ENCODE assay signal across 34 mouse cellular contexts in genomic region chr11:30613916-30614546, GRCm38 (mm10). TPM values are rescaled to one million over a fixed set of nuclear protein-coding genes. Genes with fewer than 3 reads are reported as not detected.
DNase-seq lines count a peak whose midpoint lies in the region; ATAC-seq and TF ChIP-seq lines count a peak whose summit lies in the region.
"Had no signal": no experiment of that assay in that cellular context is flagged by ENCODE, and none has a peak within 500 bp of the region (broad histone marks: within the 10 kb centered on the region; RNA-seq: fewer than 3 reads in every experiment).

No protein-coding gene starts in this region.

- H3K4me3 ChIP-seq in G1E (ENCODE audit: low read depth, low read length) = no peak overlapping the region
- no peak overlapping the region for H3K4me3 ChIP-seq in liver, embryonic 13.5 days (replicated peaks)
- H3K4me3 ChIP-seq in forebrain, embryonic 13.5 days = no peak overlapping the region
- H3K4me3 ChIP-seq: embryonic facial prominence, embryonic 10.5 days; embryonic facial prominence, embryonic 15.5 days; forebrain, embryonic 12.5 days; heart, embryonic 10.5 days; heart, embryonic 15.5 days; hindbrain, embryonic 12.5 days; intestine, embryonic 15.5 days; limb, embryonic 13.5 days; midbrain, embryonic 10.5 days; midbrain, embryonic 15.5 days; neural tube, embryonic 15.5 days had no signal

- no peak overlapping the region for H3K9ac ChIP-seq in liver, embryonic 13.5 days
- H3K9ac ChIP-seq in forebrain, embryonic 13.5 days = no peak overlapping the region
- H3K9ac ChIP-seq: embryonic facial prominence, embryonic 15.5 days; forebrain, embryonic 12.5 days; heart, embryonic 15.5 days; hindbrain, embryonic 12.5 days; intestine, embryonic 15.5 days; limb, embryonic 13.5 days; midbrain, embryonic 15.5 days; neural tube, embryonic 15.5 days had no signal

- no peak overlapping the region for H3K27ac ChIP-seq in liver, embryonic 13.5 days
- no peak overlapping the region for H3K27ac ChIP-seq in forebrain, embryonic 13.5 days
- H3K27ac ChIP-seq: embryonic facial prominence, embryonic 10.5 days; embryonic facial prominence, embryonic 15.5 days; forebrain, embryonic 12.5 days; heart, embryonic 10.5 days; heart, embryonic 15.5 days; hindbrain, embryonic 12.5 days; hindbrain, postnatal 0 days; intestine, embryonic 15.5 days; kidney, postnatal 0 days; limb, embryonic 13.5 days; macrophage; midbrain, embryonic 10.5 days; midbrain, embryonic 15.5 days; neural tube, embryonic 15.5 days had no signal

- no peak for TF ChIP-seq CTCF in G1E (IDR thresholded peaks at IDR 0.05; ENCODE audit: low read depth, low read length)

- ATAC-seq in G1E (ENCODE audit: extremely low read depth, insufficient number of reproducible peaks, low FRiP score, poor library complexity, severe bottlenecking) = peak; percentile 95
- ATAC-seq in liver, embryonic 13.5 days (ENCODE audit: low read depth) = peak; percentile 82
- ATAC-seq in forebrain, embryonic 13.5 days = no peak
- ATAC-seq: hindbrain, postnatal 0 days; intestine, embryonic 15.5 days; lung, postnatal 0 days; midbrain, embryonic 15.5 days had no signal

- peak; percentile 19 for DNase-seq in G1E (ENCODE audit: low spot score)
- DNase-seq in Muller cell, postnatal 12 days (ENCODE audit: inconsistent ontology term) = peak; percentile 88
- peak; percentile 29 for DNase-seq in liver, embryonic 13.5 days
- peak; percentile 33 for DNase-seq in retina, embryonic 14.5 days (ENCODE audit: low spot score)
- no peak for DNase-seq in left cerebral cortex, adult 8-10 months (ENCODE audit: low spot score in 2 of 2)
- DNase-seq in urinary bladder, postnatal 36 days (ENCODE audit: low spot score in 2 of 2) = no peak
- DNase-seq: adrenal gland, postnatal 14 days; cerebellum, adult 18-20 months; cerebellum, postnatal 10 days; gastrocnemius, postnatal 25 days; heart, adult 11 months; kidney, adult 8-10 months; kidney, postnatal 4 days; layer of hippocampus, postnatal 36 days; lung, adult 18-20 months; right cerebral cortex, adult 18-20 months; spleen, adult 18-20 months; thymus, postnatal 25 days had no signal

- H3K9me3 ChIP-seq in G1E (replicated peaks) = no peaks in the 10 kb centered on the region
- H3K9me3 ChIP-seq in liver, embryonic 13.5 days (replicated peaks) = no peaks in the 10 kb centered on the region
- no peaks in the 10 kb centered on the region for H3K9me3 ChIP-seq in forebrain, embryonic 13.5 days (replicated peaks)
- H3K9me3 ChIP-seq: embryonic facial prominence, embryonic 10.5 days; embryonic facial prominence, embryonic 15.5 days; forebrain, embryonic 12.5 days; heart, embryonic 10.5 days; heart, embryonic 15.5 days; hindbrain, embryonic 12.5 days; intestine, embryonic 15.5 days; limb, embryonic 13.5 days; midbrain, embryonic 10.5 days; midbrain, embryonic 15.5 days; neural tube, embryonic 15.5 days had no signal

- H3K27me3 ChIP-seq in G1E (ENCODE audit: insufficient read depth, low read length) = no peaks in the 10 kb centered on the region
- no peaks in the 10 kb centered on the region for H3K27me3 ChIP-seq in liver, embryonic 13.5 days
- H3K27me3 ChIP-seq in forebrain, embryonic 13.5 days = no peaks in the 10 kb centered on the region
- H3K27me3 ChIP-seq: embryonic facial prominence, embryonic 15.5 days; forebrain, embryonic 12.5 days; heart, embryonic 15.5 days; hindbrain, embryonic 12.5 days; intestine, embryonic 15.5 days; limb, embryonic 13.5 days; midbrain, embryonic 15.5 days; neural tube, embryonic 15.5 days had no signal

- peaks cover 57% of the 10 kb centered on the region for H3K4me1 ChIP-seq in G1E (ENCODE audit: insufficient read depth, low read depth, low read length)
- peaks cover 31% of the 10 kb centered on the region for H3K4me1 ChIP-seq in liver, embryonic 13.5 days (replicated peaks)
- no peaks in the 10 kb centered on the region for H3K4me1 ChIP-seq in forebrain, embryonic 13.5 days
- H3K4me1 ChIP-seq: embryonic facial prominence, embryonic 15.5 days; forebrain, embryonic 12.5 days; hindbrain, embryonic 12.5 days; intestine, embryonic 15.5 days; limb, embryonic 13.5 days; midbrain, embryonic 15.5 days; neural tube, embryonic 15.5 days had no signal

- WGBS in liver, embryonic 13.5 days (ENCODE audit: insufficient replicate concordance) = 63% methylated on average over 1 of the region's 1 CpGs
- 80% methylated on average over 1 of the region's 1 CpGs for WGBS in forebrain, embryonic 13.5 days

- H3K36me3 ChIP-seq in G1E (replicated peaks) = no peaks in the 10 kb centered on the region
- H3K36me3 ChIP-seq in liver, embryonic 13.5 days = no peaks in the 10 kb centered on the region
- no peaks in the 10 kb centered on the region for H3K36me3 ChIP-seq in forebrain, embryonic 13.5 days (ENCODE audit: poor library complexity, severe bottlenecking)
- H3K36me3 ChIP-seq: embryonic facial prominence, embryonic 10.5 days; embryonic facial prominence, embryonic 15.5 days; forebrain, embryonic 12.5 days; heart, embryonic 10.5 days; heart, embryonic 15.5 days; hindbrain, embryonic 12.5 days; intestine, embryonic 15.5 days; limb, embryonic 13.5 days; midbrain, embryonic 10.5 days; midbrain, embryonic 15.5 days; neural tube, embryonic 15.5 days had no signal

- H3K4me2 ChIP-seq in liver, embryonic 13.5 days = no peak overlapping the region
- H3K4me2 ChIP-seq in forebrain, embryonic 13.5 days = no peak overlapping the region
- H3K4me2 ChIP-seq: embryonic facial prominence, embryonic 15.5 days; forebrain, embryonic 12.5 days; heart, embryonic 15.5 days; hindbrain, embryonic 12.5 days; intestine, embryonic 15.5 days; limb, embryonic 13.5 days; midbrain, embryonic 15.5 days; neural tube, embryonic 15.5 days had no signal

RNA-seq across cellular contexts. Expression of gene Acyp2, which starts 35.4 kb away (rescaled TPM):
- 1.8 TPM in 1 of 2 replicates, not detected in the other for total RNA-seq in G1E (2014; fragmentation: Nextera tagmentation)
- total RNA-seq in G1E (2017) = 5.8 and 6.0 TPM in 2 replicates
- polyA plus RNA-seq in G1E (2012) = 0.10 and 0.76 TPM in 2 replicates
- polyA plus RNA-seq in liver, embryonic 13.5 days (2015; fragmentation: Nextera tagmentation; extraction: Ambion mirVana) = 6.0 and 6.8 TPM in 2 replicates
- total RNA-seq in left cerebral cortex, adult 8-10 months (2022) = 10 to 100 TPM; 17.7 to 25.4 (median 22.8) TPM
- polyA plus RNA-seq in forebrain, embryonic 13.5 days (2015; fragmentation: Nextera tagmentation; extraction: Ambion mirVana) = 8.3 and 10.1 TPM in 2 replicates

Comparison
In these comparisons a context has a peak if more than half of its experiments do, and no peak if none do; other contexts are left out.
1. DNase-seq: peak in G1E (single experiment), Muller cell, postnatal 12 days (single experiment), liver, embryonic 13.5 days (single experiment) and retina, embryonic 14.5 days (single experiment); none in left cerebral cortex, adult 8-10 months (0 of 2) and urinary bladder, postnatal 36 days (0 of 2).